Mouse (Mus musculus) adrenal gland, adult 8-10 months (tissue): ENCODE measurements around the gene Msl1. TPM values are rescaled to one million over a fixed set of nuclear protein-coding genes. Genes with fewer than 3 reads are reported as not detected.
A peak's percentile ranks its signal among the peaks of the same experiment; 100 is the strongest.

Experiments used
- DNase-seq: peaks from one replicate; pipeline ENCODE4 v3.0.0; 2022
- total RNA-seq, 4 experiments: library from RNA; stranded (reverse); gene quantifications; 2 replicates each; pipeline ENCODE4 v1.2.4; 2022

Msl1 gene
- total RNA-seq, 4 experiments from 2014 or later: 93.5 to 98.5 (median 93.7) TPM

DNA sequence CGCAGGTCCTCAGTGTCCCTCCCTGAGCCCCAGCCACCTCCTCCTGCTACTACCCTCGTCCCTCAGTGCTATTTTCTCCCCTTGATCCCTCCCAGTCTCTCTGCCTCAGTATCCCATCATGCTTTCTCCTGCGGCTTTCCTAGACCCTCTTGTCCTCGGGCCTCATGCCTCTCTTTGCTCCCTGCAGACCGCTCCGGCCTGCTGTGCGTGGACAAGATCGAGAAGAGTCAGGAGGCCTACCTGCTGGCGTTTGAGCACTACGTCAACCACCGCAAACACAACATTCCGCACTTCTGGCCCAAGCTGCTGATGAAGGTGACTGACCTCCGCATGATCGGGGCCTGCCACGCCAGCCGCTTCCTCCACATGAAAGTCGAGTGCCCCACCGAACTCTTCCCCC lies 31.2 kb upstream of the Msl1 start:
- no peak for DNase-seq

DNA sequence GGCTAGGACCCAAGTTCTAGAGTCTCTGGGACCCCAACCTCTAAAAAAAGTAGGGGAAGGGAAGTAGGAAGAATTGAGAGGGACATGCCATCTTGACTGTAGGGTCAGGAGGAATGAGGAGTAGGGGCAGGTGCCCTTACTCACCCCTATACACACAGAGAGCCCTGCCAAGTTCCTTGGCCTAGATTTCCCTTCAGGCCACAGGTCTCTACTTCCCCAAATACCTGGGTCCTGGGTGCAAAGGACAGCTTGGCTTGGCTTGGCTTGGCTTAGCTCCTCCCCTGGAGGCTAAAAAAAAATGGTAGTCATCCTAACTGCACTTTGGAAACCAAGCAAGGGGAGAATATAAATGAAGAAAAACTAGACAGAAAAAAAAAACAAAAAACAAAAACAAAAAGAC lies 30.6 kb upstream of the Msl1 start:
- DNase-seq: no peak

DNA sequence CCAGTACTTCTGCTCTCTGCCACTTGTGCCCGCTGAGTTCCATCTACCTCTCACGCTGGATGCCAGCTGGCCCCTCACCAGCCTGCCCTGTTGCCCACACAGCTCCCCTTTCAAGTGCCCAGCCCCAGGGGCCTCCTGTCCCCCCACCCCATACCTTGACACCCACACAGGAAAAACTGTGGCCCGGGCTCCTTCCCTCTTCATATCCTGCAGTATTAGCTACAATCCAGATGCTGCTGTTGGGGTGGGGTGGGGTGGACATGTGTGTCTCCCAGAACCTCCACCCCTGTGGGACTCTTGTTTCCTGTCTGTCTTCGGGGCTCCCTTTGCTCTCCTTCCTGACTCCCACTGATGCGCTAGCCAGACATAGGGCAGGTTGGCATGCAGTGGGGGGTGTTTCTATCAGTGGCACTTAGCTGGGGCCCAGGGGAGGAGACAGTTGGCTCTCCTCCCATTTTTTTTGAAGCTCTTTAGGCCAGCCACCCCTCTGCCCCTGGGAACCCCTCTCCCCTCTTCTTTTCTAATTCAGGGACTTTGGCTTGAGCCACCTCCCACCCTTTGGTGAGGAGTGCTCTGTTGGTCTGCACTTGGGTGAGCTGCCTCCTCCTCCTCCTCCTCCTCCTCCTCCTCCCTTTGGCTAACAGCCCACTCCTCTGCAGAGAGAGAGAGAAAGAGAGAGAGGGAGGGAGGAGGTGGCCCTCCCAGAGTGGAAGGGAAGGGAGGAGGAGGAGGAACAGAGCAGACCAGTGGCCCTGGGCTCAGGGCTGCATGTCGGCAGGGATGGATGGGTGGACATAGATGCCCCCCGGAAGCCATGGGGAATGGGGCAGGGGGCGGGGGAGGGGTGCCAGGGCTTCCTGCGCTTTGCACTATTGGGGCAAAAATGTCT lies 29.7 kb upstream of the Msl1 start:
- no peak for DNase-seq

DNA sequence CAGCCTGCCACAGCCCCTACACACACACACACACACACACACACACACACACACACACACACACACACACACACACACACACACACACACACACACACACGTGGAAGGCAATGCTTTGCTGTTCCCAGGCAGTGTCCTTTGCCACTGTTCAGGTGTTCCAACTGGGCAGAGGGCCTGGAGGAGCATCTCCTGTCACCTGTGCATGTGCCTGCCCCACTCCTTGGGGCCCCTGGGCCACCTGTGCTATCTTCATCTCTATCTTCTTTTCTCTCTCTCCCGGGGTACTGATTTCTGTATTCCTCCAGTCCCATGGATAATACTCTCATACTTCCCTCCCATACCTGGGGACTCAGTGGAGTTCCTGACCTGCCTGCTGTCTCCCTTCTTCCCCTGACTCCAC lies 29.0 kb upstream of the Msl1 start:
- DNase-seq: no peak

DNA sequence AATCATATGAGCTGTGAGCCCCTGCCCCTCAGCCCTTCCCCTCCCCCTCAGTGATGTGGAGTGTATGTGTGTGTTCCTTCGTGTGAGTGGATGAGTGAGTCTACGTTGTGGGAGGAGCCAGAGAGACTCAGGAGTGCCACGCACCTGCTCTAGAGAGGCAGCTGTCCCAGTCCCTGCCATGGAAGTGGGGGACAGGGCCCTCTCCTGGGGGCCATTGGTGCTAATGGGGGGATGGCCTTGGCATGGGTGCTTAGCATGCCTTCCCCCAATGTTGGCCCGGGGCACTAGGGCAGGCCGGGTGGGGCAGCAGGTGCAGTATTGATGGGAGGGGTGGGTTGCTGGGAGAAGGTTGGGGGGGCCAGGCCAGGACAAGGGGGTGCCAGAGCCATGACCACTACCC lies 28.5 kb upstream of the Msl1 start:
- no peak for DNase-seq

DNA sequence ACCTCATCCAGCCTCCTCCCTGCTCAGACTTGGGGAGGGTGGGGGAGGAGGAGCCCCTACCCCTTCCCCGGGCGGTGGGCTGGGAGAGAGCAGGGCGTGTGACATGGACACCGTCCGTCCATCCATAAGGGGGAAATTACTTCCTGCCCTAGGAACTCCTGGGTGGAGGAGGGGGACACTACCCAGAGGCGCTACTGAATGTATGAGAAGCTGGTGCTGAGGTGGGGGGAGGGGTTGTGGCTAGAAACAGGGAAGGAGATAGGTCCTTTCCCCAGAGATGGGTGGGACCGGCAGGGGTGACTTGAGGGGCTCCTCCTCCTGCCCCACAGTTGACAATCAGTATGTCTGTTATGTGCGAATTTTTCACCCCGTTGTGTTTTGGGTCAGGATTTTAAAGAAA lies 28.0 kb upstream of the Msl1 start:
- no peak for DNase-seq

DNA sequence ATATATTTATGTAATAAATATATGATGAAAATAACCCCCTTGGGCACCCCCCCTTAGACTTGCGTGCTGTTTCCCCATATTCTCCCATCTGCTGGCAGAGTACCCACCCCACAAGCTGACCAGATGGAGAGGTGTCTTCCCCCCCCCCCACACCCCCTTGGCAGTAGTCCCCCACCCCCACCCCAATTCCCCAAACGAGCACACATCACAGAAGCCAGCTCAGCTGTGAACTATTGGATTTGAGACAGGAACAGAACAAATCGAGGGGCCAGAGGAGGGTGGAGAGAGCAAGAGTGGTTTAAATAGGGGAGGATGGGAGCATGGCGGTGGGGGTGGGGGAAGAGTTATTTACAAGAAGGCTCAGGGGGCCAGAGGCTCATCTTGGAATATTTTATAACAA lies 27.6 kb upstream of the Msl1 start:
- DNase-seq: no peak

DNA sequence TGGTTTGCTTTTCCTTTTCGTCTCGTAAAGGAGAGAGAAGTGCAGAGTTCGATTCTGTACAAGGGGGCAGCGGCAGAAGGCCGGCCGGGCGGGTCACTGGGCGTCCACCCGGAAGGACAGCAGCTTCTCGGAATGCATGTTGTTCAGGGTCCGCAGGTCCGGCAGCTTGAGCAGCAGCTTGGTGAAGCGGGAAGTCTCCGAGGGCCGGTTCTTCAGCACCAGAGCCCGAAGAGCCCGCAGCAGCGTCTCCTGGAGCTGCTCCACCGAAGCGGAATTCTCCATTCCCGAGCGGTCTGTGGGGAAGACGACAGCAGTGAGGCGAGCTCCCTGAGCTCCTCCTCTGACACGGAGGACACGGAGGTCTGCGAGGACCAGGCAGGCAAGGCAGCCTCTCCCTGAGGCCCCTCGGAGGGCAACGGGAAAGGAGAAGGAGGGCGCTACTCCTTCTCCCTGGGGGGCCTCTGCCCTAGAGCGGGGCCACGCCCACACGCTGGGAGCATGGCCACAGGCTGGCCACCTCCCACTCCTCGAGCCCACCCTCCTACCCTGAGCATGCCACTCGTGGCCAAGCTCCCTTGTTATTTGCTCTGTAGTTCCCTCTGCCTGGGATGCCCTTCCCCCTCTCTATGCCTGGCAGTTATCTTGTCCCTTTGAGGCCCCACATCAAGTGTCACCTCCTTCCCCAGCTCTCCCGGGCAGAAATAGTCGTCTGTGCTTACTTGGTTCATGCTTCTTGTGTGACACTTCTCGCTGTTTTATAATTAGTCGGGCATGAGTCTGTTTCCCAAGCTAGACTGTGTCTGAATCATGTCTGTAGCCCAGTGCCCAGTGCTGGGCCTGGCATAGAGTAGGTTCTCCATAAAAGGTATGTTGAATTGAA lies 26.9 kb upstream of the Msl1 start:
- DNase-seq: no peak

DNA sequence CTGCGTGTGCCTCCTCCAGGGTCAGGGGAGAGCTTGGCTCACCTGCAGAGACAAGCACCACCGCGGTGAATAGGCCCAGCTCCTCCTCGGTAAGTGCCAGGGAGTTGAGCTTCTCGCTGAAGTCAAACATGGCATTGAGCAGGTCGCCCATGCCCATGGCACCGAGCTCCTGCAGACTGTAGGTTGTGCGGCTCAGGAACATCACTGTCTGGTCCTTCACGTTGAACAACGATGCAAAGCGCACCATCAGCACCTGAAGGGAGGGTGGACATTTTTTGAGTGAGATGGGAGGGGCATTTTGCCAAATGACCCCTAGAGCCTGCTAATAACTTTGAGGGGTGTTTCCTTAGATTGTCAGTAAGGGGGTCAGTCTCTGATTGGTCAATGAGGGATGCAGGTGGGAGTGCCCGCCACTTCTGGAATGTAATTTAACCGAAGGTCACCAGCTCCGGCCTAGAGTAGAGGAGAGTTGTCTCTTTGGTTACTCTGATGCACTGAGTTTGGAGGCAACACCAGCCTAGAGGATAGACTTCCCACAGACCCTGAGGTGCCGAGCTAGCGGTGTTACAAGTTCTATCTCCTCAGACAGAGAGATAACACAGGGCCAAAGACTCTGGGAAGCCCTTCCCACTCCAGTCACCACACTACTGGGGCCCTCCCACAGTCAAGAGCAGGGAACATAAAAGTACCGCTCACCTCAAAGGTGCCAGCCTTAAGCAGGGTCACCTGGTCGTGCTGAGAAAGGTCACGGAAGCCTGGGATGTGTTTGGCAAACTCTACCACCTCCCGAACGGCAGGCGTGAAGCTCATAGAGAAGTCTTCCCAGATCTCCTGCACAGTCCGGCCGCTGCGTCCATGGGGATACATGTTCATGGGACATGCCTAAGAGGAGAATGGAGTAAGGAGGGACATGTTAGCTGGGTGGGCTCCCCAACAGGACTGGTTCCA lies 26.0 kb upstream of the Msl1 start:
- DNase-seq: no peak

DNA sequence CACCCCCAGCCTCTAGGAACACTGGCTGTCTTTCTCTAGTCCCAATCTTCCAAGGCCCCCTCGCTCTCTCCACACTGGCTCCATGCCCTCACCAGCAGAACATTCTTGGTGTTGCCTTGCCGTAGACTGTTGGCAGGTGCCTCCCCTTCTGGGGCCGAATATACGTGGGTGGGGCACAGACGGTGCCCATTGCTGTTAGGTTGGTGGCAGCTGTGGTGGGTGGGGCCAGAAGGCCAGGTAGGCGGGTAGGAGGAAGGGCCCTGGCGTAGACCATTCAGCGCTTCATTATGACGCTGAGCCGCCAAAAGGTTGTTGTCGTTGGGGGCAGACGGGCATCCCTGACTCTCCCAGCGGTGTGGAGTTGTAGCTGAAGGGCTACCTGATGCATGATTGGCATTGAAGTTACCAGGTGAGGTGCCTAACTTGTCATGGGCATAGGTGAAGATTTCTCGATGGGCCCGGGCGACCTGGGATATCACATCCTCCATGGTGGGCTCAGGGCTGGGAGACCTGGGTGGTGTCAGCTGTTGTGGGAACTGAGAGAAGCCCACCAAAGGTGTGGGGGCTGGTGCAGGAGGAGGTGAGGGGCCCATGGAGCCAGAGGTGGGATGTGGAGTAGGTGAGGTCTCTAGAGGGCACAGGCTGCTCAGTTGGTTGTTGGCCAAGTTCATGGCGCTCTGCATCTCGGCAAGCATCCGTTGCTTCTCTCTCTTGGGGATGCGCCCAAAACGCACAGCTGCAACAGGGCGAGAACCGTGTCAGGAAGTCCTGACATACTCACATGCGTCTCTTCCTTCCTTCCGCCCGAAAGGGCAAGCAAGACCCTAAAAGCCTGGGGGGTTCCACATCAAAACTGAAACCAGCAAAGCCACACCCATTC lies 25.0 kb upstream of the Msl1 start:
- DNase-seq: no peak

DNA sequence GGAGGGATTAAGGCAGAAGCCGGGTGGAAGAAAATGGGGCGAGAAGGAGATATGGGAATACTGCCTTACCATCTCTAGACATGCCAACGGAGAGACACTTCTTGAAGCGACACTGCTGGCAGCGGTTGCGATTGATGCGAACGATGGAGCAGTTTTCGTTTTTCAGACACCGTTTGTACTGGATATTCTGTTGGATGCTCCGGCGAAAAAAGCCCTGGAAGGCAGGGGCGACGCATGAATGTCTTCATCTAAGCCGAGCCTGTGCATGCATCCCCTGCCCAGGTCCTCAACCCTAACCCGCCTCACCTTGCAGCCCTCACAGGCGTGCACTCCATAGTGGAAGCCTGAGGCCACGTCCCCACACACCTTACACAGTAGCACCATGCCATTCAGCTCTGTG lies 24.2 kb upstream of the Msl1 start:
- DNase-seq: no peak

DNA sequence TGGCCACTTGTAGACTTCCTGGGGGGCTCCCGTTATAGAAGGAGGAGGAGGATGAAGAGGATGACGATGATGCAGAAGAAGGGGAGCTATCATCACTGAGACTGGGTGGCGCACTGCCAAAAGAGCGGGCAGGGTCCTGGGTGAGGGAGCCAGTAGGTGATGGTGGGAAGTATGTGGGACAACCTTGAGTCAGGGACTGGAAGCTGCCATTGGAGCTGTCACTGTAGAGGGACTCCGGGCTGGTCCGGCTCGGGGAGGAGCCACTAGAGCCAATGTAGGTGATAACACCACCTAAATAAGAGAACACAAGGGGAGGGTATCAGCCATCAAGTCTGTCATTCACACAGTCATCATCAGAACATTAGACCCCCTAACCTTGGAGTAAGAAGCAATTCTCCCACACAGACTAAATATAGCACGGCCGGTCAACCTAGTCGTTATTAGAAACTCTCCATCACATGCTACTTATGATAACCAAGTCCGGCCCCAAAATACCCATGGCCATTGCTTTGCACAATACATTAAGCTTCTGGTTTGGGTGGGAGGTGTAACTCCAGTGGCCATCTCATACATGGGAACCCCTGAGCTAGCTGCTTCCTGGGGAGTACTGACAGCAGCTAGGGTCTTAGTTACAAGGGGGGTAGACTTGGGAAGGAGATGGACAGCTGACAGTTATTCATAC lies 23.3 kb upstream of the Msl1 start:
- DNase-seq: no peak

DNA sequence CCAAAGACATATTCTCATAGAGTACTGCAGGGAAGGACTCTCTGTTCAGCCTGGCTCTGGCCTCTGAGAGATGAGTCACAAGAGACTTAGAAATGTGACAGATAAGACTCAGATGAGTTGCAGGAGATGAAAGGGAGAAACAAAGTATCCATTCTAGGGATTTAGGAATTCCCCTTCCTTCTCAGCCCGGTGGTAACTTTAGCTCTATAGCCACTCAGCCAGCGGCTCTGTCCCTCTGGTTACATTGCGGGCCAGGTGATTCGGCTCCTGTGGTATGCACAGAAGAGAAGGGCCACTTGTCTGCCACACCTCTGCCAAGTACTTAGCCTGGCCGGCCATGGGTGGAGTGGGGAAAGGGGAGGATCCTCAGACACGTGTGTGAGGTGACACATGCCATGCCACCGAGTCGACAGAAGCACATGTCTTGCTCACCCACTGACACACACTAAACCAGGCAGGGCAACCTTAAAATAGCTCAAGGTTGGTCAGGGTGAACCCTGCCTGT lies 22.6 kb upstream of the Msl1 start:
- peak; percentile 89 for DNase-seq

DNA sequence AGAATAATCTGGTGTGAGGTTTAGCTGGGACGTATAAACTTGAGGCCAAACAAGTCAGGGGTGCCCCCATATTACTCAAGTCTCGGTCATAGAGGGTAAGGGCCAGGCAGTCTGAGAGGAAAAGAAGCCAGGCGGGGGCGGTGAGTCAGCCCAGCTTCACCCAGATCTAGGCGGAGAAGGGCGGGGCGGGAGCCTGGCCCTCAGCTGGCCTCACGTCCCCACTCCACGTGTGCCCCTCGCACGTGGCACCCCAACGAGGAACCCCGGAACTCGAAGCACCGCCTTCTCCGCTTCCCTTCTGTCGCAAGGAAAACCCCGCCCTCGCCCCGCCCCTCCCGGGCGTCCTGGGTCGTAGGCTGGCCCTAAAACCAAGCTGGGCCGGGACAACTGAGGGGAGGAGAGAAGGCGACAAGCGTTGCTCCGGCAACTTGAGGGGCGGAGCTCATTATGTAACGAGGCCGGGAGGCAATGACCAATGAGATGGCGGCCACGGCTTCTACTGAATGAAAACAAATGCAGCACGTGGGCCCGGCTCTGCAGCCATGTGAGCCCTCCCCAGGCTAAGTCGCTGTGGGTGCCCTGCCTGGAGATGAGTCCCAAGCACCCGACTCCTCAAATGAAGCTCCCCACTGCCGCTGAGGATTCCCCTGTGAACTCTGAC lies 21.6 kb upstream of the Msl1 start:
- DNase-seq: peak; percentile 100

DNA sequence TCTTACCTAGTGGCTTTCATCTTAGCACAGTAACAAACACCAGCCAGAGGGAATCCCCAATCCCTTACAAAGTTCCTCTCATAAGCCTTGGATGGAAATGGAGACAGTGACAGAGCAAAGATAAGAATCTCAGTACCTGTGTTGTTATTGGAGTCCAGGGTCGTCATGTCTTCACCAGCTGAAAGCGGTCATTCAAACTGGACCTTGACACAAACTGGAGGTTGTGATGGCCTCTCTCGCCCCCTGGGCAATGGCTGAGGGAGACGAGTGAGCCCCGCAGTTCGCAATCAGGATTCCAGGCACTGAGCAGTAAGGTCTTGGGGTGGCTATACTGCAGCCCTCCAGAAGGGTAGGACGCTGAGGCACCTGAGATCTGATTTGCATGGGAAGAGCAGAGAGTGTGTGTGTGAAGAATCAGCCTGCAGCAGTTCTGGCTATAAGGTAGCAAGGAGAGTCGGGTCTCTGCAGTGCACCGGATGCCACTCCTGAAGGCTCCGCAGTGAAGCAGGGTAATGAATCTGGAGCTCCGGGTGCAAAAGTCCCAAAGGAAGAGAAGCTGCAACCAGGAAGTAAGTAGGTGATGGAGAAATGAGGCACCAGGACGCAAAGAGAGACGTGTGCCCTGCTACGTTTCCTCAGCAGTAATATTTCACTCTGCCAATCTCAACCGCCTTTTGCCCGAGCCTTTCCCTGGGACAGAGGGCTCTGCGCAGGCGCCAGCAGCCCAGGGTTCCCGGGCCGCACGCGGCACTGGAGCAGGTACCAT lies 20.6 kb upstream of the Msl1 start, which contains the start of gene Nr1d1:
TSS of gene Nr1d1 (minus strand) at position 752 of the 766 bp plus-strand sequence.
- DNase-seq: no peak

DNA sequence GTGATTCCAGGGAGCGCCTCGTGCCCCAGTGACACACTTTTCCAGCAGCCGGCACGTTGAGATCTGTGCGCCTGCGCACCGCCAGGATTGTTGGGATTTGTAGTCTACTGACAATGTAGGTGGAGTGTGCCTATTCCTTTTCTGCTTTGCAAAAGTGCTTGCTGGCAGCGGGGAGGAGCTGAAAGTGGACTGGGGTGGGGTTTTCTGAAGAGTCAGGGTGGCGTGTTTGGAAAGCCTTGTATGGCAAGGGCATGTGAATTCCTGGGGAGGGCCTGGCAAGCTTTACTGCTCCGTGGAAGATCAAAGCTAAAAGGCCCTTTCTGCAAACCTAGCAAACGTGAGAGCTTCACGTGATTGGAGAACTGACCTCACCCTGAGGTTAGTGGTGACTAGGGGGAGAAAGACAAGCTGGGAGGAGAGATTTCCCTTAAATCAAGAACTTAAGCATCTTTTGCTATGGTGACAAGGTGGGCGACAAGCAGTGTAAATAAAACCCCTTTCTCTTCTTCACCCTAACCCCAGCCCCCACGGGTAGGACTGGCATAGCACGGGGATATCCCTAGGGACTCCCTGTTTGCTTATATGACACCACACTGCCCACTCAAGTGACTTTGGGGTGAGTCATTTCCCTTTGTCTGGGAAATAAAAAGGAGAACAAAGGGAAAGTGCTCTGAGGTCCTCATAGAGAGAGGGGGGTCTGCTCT lies 19.8 kb upstream of the Msl1 start:
- peak; percentile 100 for DNase-seq

DNA sequence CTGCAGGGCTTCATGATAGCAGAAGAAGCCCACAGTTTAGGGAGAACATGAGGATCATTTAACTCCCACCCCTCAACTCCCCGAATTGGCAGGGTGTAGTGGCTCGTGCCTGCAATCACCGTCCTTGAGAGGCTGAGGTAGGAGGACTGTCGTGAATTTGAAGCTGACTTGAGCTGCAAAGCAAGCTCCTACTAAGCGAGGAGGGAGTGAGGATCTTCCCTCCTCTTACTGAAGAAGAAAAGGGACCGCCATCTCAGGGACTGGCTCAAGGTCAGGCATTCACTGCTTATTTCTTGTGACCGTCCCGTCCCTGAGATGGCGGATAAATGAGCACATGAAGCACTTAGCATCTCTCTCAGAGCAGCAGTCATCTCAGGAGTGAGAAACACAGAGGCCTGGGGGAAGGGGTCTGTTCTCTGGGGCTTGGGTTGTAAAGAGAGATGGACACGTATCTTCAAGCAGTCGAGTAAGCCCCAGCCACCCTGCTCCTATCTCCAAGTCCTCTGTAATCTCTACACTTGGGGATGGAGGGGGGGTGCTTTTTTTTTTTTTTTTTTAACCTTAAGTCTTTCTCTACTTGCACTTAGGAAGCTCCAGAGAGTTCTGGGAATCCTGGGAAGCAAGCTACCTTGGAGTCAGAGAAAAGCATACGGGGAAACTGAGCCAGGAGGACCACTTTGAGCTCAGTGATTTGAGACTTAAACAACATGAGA lies 19.1 kb upstream of the Msl1 start:
- no peak for DNase-seq
